Mouse (Mus musculus): ENCODE measurements around the gene Vmn1r85. TPM values are rescaled to one million over a fixed set of nuclear protein-coding genes. Genes with fewer than 3 reads are reported as not detected.
A peak's percentile ranks its signal among the peaks of the same experiment; 100 is the strongest.

Vmn1r85 gene
- polyA plus RNA-seq, 1 experiment: not detected

DNA sequence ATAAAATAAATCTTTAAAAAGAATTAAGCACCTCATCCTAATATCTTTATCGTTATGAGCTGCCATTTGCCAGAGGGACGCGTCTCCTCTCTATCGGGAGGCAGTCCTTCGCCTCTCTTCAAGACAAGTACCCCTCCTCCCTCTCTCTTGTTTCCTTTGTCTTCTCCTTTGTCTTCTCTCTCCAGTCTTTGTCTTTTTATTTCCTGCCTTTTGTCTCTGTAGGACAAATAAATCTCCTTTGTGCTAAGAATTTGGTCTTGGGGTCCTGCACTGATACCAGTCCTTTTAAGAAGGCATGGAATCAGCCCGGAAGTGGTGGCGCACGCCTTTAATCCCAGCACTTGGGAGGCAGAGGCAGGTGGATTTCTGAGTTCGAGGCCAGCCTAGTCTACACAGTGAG, 35.4 kb downstream of the Vmn1r85 start:
- TF ChIP-seq POLR2A (IDR thresholded peaks at IDR 0.05; ENCODE audit: low read depth, low read length) (no peak), CTCF (IDR thresholded peaks at IDR 0.05; ENCODE audit: extremely low read depth, insufficient read length, insufficient replicate concordance, low read depth, low read length) (no peak)
- no peak overlapping the region for H3K4me3 ChIP-seq (ENCODE audit: low read depth, low read length)
- no peaks in the 10 kb centered on the region for H3K36me3 ChIP-seq (ENCODE audit: control insufficient read depth, insufficient read depth, low read length)
- no peaks in the 10 kb centered on the region for H3K4me1 ChIP-seq (ENCODE audit: control insufficient read depth, insufficient read depth, insufficient read length, low read length)
- no peaks in the 10 kb centered on the region for H3K27me3 ChIP-seq (ENCODE audit: control insufficient read depth, insufficient read depth, low read length)
- WGBS: 91% methylated on average over 9 of the region's 9 CpGs
- H3K27ac ChIP-seq (ENCODE audit: insufficient read depth, low read depth, low read length): no peak overlapping the region

DNA sequence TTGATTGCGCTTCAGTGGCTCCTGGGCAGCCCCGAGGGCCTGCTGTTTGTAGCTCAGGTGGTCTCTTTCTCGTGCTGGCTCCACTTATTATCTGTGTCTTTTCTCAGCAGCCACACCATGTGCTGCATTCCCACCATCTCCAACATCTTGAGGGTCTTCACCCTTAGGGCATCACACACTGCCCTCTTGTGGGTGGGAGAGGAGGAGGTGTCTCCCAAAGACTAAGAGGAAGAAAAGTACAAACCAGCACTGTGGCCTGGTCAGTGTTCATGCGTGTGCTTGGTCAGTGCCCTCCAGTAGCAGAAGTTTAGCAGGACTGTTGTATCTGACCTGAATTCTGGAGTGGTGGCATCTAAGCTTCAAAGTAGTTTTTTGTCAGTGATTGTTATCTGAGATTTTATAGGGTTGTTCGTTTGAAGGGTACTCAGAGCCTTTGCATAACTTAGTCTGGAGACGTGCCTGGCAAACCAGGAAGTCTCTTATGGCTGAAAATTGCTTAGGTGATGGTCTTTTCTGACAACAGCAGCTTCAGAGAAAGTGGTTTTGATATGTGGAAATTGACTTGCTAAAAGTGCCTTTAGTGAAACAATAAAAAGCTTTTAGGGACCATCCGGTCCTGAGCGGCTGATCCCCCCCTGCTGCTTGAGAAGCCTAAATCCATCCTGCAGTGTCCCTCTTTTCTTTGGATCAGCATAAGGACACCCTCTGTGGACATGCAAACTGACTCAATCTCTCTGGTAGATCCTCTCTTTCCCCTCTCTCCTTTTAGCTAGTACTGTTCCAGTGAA, 37.9 kb downstream of the Vmn1r85 start:
- Histone ChIP-seq H3K27me3 (ENCODE audit: control insufficient read depth, insufficient read depth, low read length) (no peaks in the 10 kb centered on the region), H3K4me3 (ENCODE audit: low read depth, low read length) (no peak overlapping the region), H3K4me1 (ENCODE audit: control insufficient read depth, insufficient read depth, insufficient read length, low read length) (no peaks in the 10 kb centered on the region), H3K36me3 (ENCODE audit: control insufficient read depth, insufficient read depth, low read length) (no peaks in the 10 kb centered on the region), H3K27ac (ENCODE audit: insufficient read depth, low read depth, low read length) (no peak overlapping the region)
- WGBS: 63% methylated on average over 8 of the region's 8 CpGs
- no peak for TF ChIP-seq POLR2A (IDR thresholded peaks at IDR 0.05; ENCODE audit: low read depth, low read length)
- TF ChIP-seq CTCF (IDR thresholded peaks at IDR 0.05; ENCODE audit: extremely low read depth, insufficient read length, insufficient replicate concordance, low read depth, low read length): no peak

DNA sequence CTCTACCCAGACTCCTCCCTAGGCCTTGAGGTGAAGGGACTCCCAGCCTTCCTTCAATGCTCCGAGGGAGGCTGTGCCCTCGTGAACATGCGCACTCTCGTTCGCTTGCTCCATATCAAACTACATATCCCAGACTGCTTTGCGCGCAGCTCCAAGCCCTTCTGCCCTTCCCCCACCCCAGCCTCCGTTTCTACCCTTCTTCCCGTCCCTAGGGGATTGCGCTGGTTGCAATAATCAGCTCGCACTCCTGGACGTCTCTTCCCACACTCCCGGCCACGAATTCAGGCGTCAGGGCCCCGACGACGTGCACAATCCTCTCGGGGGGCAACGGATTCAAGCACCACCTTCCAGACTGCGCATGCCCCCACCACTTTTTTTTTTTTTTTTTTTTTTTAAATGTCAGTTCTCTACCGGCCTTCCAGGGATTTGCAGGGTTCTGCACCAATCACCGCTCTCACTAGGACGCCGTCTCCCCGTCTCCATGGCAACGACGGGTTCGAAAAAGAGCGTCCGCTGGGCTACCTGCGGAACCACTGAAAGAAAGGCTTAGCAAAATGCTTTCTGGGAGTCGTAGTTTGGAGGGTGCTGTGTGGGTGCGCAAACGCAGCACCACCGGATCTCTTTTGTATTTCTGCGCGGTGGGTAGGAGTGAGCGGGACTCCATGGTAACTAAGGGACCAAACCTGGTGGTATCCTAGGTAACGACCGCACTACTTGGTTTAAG, 40.5 kb downstream of the Vmn1r85 start, which contains the start of gene Mzf1:
Gene Mzf1 (minus strand): TSS at position 478 of the 724 bp plus-strand sequence.
- Histone ChIP-seq H3K27me3 (ENCODE audit: control insufficient read depth, insufficient read depth, low read length) (no peaks in the 10 kb centered on the region), H3K4me1 (ENCODE audit: control insufficient read depth, insufficient read depth, insufficient read length, low read length) (no peaks in the 10 kb centered on the region), H3K27ac (ENCODE audit: insufficient read depth, low read depth, low read length) (peak within 1 kb of the TSS; percentile 78), H3K4me3 (ENCODE audit: low read depth, low read length) (peak within 1 kb of the TSS; percentile 86), H3K36me3 (ENCODE audit: control insufficient read depth, insufficient read depth, low read length) (no peaks in the 10 kb centered on the region)
- TF ChIP-seq CTCF (IDR thresholded peaks at IDR 0.05; ENCODE audit: extremely low read depth, insufficient read length, insufficient replicate concordance, low read depth, low read length) (peak; percentile 25; the same call in 1 of the 2 replicates), POLR2A (IDR thresholded peaks at IDR 0.05; ENCODE audit: low read depth, low read length) (peak; percentile 65; the same call in 1 of the 2 replicates)
- under 1% methylated on average over 41 of the region's 41 CpGs for WGBS

DNA sequence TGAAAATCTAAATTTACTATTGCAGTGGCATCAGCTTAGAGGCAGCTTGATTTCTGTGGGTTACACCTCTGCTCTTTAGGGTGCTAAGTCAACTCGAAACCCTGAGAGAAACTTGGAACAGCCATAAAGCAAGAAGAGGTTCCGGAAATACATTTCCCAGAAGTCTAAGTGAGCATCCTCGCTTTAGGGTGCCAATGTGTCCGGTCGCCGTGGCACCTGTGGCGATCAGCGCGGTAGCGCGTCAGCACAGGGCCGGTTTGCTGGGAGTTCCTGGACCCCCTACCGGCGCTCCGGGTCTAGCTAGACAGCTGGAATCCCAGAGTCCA, 41.0 kb downstream of the Vmn1r85 start:
- 1% methylated on average over 15 of the region's 15 CpGs for WGBS
- Histone ChIP-seq H3K27me3 (ENCODE audit: control insufficient read depth, insufficient read depth, low read length) (no peaks in the 10 kb centered on the region), H3K4me1 (ENCODE audit: control insufficient read depth, insufficient read depth, insufficient read length, low read length) (no peaks in the 10 kb centered on the region), H3K4me3 (ENCODE audit: low read depth, low read length) (peak overlapping the region; percentile 86), H3K36me3 (ENCODE audit: control insufficient read depth, insufficient read depth, low read length) (no peaks in the 10 kb centered on the region), H3K27ac (ENCODE audit: insufficient read depth, low read depth, low read length) (no peak overlapping the region)
- TF ChIP-seq CTCF (IDR thresholded peaks at IDR 0.05; ENCODE audit: extremely low read depth, insufficient read length, insufficient replicate concordance, low read depth, low read length) (no peak), POLR2A (IDR thresholded peaks at IDR 0.05; ENCODE audit: low read depth, low read length) (no peak)

DNA sequence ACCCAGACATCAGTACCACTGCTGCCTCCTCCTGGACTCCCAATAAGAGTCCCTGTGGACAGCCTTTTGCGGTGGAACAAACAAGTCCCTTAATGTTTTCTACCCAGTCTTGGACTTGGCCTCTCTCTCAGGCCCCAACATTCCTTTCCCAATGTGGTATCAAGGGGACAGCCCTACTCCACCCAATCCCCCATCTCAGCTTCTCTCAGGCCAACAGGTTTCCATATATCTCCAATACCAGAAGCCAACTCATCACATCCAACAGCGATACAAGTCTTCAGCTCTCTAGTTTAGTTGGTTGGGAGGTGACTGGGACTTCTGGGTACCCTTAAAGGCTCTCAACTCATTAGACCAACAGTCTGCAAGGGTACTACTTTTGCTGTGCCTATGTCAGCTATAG, 41.5 kb downstream of the Vmn1r85 start:
- Histone ChIP-seq H3K4me1 (ENCODE audit: control insufficient read depth, insufficient read depth, insufficient read length, low read length) (no peaks in the 10 kb centered on the region), H3K27ac (ENCODE audit: insufficient read depth, low read depth, low read length) (no peak overlapping the region), H3K4me3 (ENCODE audit: low read depth, low read length) (no peak overlapping the region), H3K36me3 (ENCODE audit: control insufficient read depth, insufficient read depth, low read length) (no peaks in the 10 kb centered on the region), H3K27me3 (ENCODE audit: control insufficient read depth, insufficient read depth, low read length) (no peaks in the 10 kb centered on the region)
- 90% methylated on average over 2 of the region's 2 CpGs for WGBS
- TF ChIP-seq POLR2A (IDR thresholded peaks at IDR 0.05; ENCODE audit: low read depth, low read length) (no peak), CTCF (IDR thresholded peaks at IDR 0.05; ENCODE audit: extremely low read depth, insufficient read length, insufficient replicate concordance, low read depth, low read length) (no peak)

DNA sequence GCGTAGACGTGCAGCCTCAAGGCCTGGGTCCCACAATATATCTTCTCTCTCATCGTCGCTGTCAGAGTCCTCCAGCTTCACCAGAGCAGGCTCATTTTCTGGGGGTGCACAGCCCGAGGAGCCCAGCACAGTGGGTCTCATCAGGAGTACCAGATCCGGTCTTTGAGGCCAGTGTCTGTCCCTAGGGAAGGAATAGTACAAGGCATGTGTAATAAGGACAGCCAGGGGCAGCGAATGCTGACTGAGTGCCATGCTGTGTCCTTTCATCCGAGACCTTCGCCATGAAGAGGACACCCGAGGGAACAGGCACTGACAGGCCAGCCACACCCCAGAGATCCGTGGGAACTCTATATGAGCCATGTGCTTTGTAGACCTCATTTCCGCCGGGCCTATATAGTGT, 42.0 kb downstream of the Vmn1r85 start:
- no peaks in the 10 kb centered on the region for H3K27me3 ChIP-seq (ENCODE audit: control insufficient read depth, insufficient read depth, low read length)
- no peak for TF ChIP-seq CTCF (IDR thresholded peaks at IDR 0.05; ENCODE audit: extremely low read depth, insufficient read length, insufficient replicate concordance, low read depth, low read length)
- no peaks in the 10 kb centered on the region for H3K4me1 ChIP-seq (ENCODE audit: control insufficient read depth, insufficient read depth, insufficient read length, low read length)
- H3K27ac ChIP-seq (ENCODE audit: insufficient read depth, low read depth, low read length): no peak overlapping the region
- 87% methylated on average over 13 of the region's 13 CpGs for WGBS
- no peaks in the 10 kb centered on the region for H3K36me3 ChIP-seq (ENCODE audit: control insufficient read depth, insufficient read depth, low read length)
- H3K4me3 ChIP-seq (ENCODE audit: low read depth, low read length): no peak overlapping the region

DNA sequence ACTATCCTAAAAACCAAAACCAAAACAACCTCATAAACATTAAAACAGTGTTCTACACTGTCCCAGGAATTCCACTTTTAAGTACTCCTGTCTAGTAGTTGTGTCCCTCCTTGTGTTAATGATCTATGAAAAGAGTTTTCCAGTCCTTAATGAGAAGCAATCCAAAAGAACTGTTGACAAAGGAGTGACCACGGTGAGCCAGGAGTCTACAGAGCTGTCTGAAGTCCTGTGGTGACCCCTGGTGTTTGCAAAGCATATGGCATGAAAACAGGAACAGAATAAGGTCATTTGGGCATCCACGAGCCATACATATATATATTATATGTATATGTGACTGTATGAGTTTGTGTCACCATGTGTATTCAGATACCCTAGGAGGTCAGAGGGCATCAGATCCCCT, 48.9 kb downstream of the Vmn1r85 start:
- TF ChIP-seq POLR2A (IDR thresholded peaks at IDR 0.05; ENCODE audit: low read depth, low read length) (no peak), CTCF (IDR thresholded peaks at IDR 0.05; ENCODE audit: extremely low read depth, insufficient read length, insufficient replicate concordance, low read depth, low read length) (peak; percentile 64; the same call in 1 of the 2 replicates)
- WGBS: 0% methylated on average over 2 of the region's 2 CpGs
- Histone ChIP-seq H3K4me1 (ENCODE audit: control insufficient read depth, insufficient read depth, insufficient read length, low read length) (peaks cover 12% of the 10 kb centered on the region), H3K27me3 (ENCODE audit: control insufficient read depth, insufficient read depth, low read length) (peaks cover 20% of the 10 kb centered on the region), H3K36me3 (ENCODE audit: control insufficient read depth, insufficient read depth, low read length) (no peaks in the 10 kb centered on the region), H3K4me3 (ENCODE audit: low read depth, low read length) (no peak overlapping the region), H3K27ac (ENCODE audit: insufficient read depth, low read depth, low read length) (no peak overlapping the region)

Data from small intestine, adult 2 months (tissue).